Mouse (Mus musculus) mature B cell (primary cell): Measurements from ENCODE around the gene Med24.

ENCODE experiments used
- in situ Hi-C: fragments of 300-500 bp; cut with MboI; formaldehyde crosslinking; loops from 2 replicates; pipeline ENCODE4 v1.14.3; 2019

Gene Med24

DNA sequence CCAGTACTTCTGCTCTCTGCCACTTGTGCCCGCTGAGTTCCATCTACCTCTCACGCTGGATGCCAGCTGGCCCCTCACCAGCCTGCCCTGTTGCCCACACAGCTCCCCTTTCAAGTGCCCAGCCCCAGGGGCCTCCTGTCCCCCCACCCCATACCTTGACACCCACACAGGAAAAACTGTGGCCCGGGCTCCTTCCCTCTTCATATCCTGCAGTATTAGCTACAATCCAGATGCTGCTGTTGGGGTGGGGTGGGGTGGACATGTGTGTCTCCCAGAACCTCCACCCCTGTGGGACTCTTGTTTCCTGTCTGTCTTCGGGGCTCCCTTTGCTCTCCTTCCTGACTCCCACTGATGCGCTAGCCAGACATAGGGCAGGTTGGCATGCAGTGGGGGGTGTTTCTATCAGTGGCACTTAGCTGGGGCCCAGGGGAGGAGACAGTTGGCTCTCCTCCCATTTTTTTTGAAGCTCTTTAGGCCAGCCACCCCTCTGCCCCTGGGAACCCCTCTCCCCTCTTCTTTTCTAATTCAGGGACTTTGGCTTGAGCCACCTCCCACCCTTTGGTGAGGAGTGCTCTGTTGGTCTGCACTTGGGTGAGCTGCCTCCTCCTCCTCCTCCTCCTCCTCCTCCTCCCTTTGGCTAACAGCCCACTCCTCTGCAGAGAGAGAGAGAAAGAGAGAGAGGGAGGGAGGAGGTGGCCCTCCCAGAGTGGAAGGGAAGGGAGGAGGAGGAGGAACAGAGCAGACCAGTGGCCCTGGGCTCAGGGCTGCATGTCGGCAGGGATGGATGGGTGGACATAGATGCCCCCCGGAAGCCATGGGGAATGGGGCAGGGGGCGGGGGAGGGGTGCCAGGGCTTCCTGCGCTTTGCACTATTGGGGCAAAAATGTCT is 36.4 kb upstream of the Med24 start:
- in situ Hi-C loops: no loop called here

DNA sequence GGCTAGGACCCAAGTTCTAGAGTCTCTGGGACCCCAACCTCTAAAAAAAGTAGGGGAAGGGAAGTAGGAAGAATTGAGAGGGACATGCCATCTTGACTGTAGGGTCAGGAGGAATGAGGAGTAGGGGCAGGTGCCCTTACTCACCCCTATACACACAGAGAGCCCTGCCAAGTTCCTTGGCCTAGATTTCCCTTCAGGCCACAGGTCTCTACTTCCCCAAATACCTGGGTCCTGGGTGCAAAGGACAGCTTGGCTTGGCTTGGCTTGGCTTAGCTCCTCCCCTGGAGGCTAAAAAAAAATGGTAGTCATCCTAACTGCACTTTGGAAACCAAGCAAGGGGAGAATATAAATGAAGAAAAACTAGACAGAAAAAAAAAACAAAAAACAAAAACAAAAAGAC is 35.5 kb upstream of the Med24 start:
- in situ Hi-C loops: no loop called here

DNA sequence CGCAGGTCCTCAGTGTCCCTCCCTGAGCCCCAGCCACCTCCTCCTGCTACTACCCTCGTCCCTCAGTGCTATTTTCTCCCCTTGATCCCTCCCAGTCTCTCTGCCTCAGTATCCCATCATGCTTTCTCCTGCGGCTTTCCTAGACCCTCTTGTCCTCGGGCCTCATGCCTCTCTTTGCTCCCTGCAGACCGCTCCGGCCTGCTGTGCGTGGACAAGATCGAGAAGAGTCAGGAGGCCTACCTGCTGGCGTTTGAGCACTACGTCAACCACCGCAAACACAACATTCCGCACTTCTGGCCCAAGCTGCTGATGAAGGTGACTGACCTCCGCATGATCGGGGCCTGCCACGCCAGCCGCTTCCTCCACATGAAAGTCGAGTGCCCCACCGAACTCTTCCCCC is 34.9 kb upstream of the Med24 start:
- in situ Hi-C loops: no loop called here

DNA sequence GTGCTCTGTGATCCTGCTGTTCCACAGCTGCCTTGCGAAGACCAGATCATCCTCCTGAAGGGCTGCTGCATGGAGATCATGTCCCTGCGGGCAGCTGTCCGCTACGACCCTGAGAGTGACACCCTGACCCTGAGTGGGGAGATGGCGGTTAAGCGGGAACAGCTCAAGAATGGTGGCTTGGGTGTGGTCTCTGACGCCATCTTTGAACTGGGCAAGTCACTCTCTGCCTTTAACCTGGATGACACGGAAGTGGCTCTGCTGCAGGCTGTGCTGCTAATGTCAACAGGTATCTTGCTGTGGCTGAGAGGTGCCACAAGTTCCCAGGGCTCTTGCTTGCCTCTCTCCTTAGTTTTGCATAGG is 34.2 kb upstream of the Med24 start:
- in situ Hi-C loops: no loop called here

DNA sequence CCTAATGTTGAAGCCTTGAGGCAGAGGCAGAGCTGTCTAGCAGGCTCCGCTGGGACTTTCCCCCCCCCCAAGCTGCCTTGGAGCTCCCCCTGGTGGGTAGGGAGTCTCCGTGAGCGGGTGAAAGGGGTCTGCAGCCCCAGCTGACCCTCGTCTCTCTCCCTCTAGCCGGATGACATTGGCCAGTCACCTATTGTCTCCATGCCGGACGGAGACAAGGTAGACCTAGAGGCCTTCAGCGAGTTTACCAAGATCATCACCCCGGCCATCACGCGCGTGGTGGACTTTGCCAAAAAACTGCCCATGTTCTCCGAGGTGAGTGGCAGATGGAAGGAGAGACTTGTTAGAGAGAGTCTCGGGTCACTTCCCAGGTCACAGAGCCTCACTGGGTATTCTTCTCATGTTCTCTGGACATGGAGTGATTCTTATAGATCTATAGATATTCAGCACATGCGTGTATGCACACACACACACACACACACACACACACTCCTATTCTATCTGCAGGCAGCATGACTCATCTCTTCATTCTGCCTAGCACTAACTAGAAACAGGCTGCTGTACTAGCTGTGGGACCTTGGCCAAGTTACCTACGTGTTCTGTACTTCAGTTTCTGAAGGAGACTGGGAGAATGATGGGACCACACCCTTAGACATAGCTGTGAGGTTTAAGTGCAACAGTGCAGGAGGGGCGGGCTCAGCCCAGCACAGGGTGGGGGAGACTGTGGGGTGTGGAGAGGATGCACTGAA is 33.7 kb upstream of the Med24 start:
- in situ Hi-C loops: no loop called here

DNA sequence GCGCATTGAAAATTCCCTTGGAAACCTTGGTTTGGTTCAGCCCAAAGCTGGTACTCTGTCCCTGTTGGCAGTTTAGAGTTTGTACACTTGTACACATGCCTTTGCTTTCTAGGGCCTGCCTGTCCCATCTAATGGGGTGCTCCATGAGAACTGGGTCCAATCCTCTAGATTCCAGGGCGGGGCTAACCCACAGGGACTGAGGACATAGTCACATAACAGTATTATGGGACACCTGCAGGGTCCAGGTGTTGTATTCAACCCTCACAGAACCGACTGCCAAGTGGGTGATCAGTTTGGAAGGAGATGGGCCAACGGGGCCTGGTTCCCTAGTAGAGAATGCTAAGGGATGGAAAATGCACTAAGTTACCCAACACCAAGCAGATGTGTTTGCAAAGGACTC is 32.7 kb upstream of the Med24 start:
- in situ Hi-C loops: no loop called here

DNA sequence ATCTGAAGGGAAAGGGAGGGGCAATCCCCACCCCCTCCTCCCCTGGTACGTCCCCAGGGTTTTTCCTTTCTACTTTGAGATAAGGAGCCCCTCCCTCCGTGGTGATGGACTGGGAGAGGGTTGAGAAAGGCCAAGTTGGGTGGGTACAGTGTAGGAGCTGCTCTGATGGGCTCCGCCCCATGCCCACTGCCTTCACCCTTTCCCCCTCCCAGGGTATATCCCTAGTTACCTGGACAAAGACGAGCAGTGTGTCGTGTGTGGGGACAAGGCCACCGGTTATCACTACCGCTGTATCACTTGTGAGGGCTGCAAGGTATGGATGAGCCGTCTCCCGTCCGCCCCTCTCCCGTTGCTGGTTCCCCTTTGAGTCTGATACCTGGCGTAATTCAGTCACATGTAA is 27.5 kb upstream of the Med24 start:
- in situ Hi-C loops: no loop called here

DNA sequence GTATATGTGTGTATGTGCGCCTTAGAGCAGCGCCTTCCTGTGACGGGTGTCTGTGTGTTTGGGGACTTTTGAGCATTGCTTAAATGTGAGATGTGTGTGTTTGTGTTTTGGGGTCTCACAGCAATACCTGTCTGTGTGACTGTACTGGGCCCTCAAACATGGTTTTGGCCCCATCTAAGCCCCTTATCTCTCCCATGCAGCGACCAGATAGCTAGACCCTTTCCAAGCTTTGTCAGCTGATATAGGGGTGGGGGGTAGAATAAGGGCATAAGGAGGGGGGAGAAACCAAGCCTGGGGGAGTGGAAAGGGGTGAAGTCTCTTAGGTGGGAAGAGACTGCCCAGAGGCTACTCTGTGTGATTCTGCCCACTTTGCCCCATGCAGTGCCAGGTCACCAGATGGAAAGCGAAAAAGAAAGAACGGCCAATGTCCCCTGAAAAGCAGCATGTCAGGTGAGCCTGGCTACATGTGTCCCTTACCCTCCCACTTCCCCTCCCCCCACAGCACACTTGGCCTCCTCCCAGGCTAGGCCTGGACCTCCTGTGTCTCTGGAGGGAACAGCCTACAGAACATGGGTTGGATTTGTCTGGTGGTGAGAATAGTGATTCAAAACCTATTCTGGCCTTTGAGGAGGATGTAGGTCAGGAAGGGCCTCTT is 26.6 kb upstream of the Med24 start:
- in situ Hi-C loops: no loop called here

DNA sequence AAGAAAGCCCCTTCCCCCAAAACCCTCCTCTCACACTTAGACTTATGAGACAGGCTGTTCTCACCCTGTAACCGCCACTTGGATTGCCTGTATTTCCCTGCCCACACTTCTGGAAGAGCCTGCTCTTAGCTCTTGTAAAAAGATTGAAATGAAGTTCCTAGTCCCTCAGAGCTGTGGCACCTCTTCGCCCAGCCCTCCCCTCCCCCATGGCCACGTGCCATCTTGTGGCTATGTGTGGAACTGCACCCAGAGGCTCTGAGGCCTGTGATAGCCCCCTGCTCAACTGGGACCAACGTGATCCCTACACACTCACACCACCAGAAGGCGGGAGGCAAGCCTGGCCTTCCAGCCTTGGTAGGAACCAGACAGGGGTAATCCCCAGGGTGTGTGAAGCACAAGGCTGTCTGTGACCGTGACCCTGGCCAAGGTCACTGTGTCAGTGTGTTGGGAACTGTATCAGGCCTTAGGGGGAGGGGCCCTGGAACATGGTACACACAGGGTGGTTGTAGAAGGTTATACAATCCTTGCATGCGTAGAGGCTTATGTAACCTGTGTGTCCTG is 25.5 kb upstream of the Med24 start:
- in situ Hi-C loops: no loop called here

DNA sequence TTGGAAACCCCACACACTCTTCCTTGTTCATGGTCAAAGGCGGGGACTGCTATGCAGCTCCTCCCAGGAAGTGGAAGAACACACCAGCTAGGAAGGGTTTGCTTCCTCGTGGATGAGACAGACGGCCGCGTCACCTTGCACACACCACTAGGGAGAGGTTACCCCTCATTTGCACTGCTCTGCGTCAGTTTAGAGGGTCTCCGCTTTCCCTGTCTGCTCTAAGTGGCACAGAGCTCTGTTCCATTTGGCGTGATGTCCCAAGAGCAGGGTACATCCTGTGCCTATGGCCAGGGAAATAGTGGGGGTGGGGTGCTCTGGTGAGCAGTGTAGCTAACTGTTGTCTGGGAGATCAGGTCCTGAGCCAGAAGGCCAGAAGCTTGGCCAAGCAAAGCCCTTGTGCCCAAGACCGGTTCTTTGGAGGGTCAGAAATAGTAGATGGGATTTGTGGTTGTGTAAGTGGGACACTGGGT is 25.0 kb upstream of the Med24 start:
- in situ Hi-C loops: no loop called here

DNA sequence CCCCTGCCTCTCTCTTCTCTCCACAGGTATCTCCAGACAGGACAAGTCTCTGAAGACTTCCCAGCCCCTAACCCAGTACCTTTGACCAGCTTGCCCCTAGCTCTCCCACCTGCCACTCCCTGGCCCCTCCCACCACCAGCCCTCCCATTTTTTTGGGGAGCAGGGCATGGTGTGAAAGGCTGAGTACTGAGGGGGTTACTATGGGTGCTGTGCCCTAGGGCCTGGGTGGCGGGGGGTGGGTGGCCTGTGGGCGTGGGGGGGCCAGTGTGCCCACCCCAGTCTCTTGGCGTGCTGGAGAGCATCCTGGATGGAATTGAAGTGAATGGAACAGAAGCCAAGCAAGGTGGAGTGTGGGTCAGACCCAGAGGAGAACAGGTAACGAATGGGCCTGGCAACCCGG is 24.0 kb upstream of the Med24 start:
- in situ Hi-C loops: no loop called here

DNA sequence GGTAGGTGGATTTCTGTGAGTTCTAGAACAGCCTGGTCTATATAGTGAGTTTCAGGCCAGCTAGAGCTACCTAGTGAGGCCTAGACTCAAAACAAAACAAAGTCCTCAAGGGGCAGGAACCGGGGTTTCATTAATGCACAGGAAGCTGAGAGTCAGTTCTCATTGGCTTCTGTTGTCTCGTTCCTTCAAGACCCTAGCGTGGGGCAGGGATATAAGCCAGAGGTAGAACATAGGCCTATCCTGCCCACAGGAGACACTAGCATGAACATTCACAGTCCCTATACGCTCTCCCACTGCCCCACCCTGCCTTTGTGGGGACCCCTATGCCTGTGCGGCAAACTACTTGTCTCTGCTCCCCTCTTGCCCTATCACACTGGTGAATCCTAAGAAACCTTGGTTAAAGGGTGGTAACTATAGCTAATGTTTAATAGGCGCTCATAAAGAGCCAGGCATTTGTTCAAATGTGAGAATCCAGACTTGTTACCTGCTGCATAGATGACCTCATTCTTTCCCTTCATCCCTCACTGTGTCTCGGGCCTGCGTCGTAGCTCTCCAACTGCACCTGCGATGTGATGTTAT is 23.4 kb upstream of the Med24 start:
- in situ Hi-C loops: no loop called here

DNA sequence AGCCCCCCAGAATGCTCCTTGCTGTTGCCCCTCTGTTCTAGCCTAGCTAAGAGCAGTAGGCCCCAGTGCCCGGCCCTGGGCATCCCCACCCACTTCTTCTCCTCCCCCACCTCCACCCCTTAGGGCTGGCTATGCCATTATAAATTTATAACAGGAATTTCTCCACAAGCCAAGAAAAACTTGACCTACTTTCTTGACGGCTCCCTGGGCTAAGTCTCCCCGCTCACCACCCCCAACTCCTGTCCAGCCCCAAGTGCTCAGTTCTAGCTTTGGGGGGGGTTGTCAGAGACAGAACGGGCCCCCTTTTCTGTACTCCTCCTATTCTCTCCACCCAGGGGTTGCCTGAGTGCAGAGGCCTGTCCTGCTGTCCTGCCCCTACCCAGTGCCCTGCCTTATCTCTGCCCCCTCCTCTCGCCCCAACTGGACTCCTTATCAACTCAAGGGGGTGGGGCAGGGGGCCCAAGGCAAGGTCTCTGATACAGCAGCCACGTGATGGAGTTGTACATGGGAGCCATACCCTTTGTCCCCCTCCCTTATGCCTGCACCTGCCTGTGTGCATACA is 22.1 kb upstream of the Med24 start:
- in situ Hi-C loops: no loop called here

DNA sequence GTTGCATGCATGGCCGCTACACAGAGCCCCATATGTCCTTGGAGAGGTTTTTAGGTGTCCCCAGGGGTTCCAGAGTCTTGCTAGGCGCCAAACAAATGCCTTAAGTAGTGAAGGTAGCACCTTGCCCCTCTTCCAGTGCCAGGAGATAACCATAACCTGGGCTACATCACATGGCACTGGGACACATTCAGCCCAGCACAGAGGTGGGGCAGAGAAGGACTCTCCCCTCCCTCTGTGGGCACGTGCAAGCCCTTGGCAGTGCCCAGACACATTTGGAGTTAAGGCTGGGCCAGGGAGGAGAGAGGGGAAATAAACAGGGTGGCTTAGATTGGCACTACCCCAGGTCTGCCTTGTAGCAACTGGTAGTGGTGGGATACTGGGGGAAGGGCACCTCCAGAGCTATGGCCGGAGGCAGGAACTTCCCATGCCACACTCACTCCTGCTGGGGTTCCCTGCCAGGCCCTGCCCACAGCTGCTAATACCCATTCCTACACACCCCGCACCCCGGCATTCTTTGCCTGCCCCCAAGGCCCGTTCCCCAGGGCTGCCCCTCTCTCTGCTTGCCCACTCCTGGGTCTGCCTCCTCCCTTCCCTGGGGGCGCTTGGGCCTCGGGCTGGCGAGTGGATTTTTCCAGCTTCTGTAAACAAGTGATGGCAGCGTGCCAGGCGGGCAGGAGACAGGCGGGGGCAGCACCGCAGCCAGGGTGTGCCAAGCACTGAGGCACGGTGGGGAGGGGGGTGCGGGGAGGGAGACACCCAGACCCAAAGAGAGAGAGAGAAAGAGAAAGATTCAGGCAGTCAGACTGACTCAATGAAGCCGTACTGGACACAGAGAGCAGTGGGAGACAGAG is 21.3 kb upstream of the Med24 start:
- in situ Hi-C loops: no loop called here

DNA sequence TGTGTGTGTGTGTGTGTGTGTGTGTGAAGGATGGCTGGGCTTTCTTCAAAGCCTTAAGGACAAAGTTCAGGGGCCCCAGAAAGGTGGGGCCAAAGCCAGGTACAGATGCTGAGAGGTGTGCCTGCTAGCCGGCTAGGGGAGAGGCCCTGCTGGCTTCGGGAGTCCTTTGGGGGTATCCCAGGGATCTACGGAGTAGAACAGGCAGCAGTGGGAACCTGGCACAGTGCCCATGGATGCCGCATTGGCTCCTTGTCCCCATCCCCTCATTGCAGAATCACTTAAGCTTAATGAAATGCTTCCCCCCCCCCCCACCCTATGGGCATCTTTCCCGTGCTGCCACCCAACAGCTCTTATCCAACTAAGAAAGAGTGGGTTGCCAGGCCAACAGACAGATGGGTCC is 20.5 kb upstream of the Med24 start:
- in situ Hi-C loops: no loop called here

DNA sequence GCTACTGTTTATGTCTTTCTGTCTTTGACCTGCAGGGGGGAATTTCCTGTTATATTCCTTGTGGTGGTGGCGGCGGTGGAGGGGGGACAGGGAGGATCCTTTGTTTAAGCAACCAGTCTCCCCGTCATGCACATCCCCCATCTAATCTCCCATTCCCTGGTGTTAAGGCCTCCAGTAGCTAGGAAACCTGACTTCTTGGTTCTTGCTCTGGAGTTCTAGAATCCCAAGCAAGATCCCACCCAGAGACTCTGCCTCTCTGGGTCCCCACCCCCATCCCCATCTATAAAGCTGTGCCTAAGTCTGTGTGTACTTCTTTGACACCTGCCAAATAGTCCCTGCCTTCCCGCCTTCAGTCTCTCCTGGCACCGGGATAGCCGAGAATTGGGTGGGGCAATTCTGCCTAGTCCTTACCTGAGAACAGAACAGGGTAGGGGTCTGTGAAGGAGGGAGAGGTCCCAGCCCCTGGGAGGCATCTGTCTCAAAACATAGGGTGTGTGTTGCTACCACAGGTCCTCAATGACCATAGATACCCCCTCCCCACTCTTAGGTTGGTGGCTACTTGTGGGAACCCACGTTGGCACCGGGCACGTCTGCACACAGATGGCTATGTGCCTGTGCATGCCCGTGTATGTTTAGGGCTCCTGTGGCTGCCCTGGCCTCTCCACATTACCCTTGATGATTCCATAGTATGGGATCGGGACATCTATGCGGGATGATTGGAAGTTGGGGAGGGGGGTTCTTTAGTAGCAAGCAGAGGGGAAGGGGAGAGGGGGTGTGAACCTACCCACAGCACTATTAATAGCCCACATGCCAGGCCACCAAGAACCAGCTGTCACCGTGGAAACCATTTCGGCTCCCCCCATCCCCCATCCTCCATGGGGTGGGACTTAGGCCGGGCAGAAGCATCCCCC is 19.5 kb upstream of the Med24 start:
- in situ Hi-C loops: no loop called here

DNA sequence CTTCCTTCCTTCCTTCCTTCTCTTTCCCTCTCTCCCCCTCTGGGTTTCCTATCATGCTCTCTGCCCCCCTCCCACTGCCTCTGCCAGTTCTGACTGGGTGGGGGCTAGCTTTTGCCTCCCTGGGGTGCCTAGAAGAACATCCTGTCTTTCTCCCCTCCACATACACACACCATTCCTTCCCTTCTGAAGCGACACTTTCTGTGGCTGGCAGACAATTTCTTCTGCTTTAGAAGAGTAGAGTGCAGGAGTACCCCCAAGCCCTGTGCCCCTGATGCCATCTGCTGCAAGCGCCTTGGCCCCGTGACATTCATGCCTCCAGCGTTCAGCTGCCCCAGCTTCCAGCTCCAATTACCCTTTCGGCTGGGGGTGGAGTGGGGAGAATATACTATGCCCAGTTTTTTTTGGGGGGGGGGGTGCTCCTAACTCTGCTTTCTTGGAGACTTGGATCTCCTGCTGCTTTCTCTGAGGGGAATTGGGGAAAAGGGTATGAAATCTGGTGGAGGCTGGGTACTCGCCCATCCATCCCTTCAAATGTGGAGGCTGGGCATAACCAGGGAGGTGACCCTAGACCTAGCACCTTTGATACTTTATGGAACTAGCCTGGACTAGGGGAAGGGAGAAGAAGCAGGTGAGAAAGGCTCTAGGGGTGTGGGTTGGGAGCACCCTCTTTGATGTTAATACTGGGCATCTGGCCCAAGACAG is 18.7 kb upstream of the Med24 start:
- in situ Hi-C loops: no loop called here

DNA sequence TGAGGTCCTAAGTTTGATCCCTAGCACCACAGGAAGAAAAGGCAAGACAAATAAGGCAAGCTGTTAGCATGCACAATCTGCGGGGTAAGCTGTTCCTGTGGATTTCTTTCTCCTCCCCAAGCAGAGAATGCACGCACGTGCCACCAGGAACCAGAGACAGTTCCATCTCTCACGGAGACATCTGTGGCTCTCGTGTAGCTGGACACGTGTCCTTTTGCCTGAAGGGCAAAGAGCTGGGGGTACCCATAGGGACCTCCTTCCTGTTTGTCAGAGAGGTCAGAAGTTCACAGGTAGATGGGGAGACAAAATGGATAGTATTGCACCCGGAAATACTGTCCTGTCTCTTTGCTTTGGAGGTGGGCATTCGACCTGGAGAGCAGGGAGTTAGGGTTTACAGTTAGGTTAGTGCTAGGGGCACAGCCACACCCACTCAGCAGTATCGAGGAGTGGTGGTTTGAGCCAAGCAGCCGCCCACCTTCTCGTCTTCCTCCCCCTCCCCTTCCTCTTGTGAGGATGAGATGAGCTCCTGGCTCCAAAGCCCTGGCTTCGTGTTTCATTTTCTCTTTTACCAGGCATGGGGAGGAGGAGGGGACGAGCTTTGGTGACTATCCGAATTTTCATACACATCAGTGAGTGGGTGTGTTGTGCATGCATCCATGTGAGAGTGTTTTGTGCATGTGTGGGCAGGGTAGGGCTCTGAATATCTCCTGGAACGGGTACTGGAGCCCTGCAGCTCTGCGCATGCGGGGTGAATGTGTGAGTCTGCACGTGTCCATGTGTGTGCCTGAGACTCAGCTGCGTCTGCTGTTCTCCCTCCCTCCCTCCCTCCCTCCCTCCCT is 17.8 kb upstream of the Med24 start:
- in situ Hi-C loops: no loop called here
